Comparison of ENCODE assay signal across 10 mouse cellular contexts in genomic region chrX:73484076-73484475, GRCm38 (mm10). TPM values are rescaled to one million over a fixed set of nuclear protein-coding genes. Genes with fewer than 3 reads are reported as not detected.
DNase-seq lines count a peak whose midpoint lies in the region; ATAC-seq and TF ChIP-seq lines count a peak whose summit lies in the region.
"Had no signal": no experiment of that assay in that cellular context is flagged by ENCODE, and none has a peak within 500 bp of the region (broad histone marks: within the 10 kb centered on the region; RNA-seq: fewer than 3 reads in every experiment).

No protein-coding gene starts in this region.

- H3K4me2 ChIP-seq in heart, embryonic 11.5 days, result peak overlapping the region; percentile 56
- H3K4me2 ChIP-seq in embryonic facial prominence, embryonic 13.5 days, result peak overlapping the region; percentile 69
- H3K4me2 ChIP-seq in hindbrain, postnatal 0 days (ENCODE audit: low read depth, low read length), result peak overlapping the region; percentile 11; the same call in 1 of the 2 replicates
- no peak overlapping the region for H3K4me2 ChIP-seq in midbrain, embryonic 16.5 days (ENCODE audit: low read length)

- no peaks in the 10 kb centered on the region for H3K4me1 ChIP-seq in heart, embryonic 11.5 days (ENCODE audit: control insufficient read depth, insufficient read depth, low read length)
- peaks cover 52% of the 10 kb centered on the region for H3K4me1 ChIP-seq in embryonic facial prominence, embryonic 13.5 days
- no peaks in the 10 kb centered on the region for H3K4me1 ChIP-seq in hindbrain, postnatal 0 days (ENCODE audit: insufficient read depth, low read length)
- no peaks in the 10 kb centered on the region for H3K4me1 ChIP-seq in midbrain, embryonic 16.5 days (ENCODE audit: control insufficient read depth, insufficient read depth, low read length)

- intact Hi-C loops in heart, postnatal 36 days (cut with DNase I), result no loop called here

- peaks cover 25% of the 10 kb centered on the region for H3K27me3 ChIP-seq in heart, embryonic 11.5 days (ENCODE audit: control insufficient read depth, insufficient read depth, low read length)
- peaks cover 5% of the 10 kb centered on the region for H3K27me3 ChIP-seq in embryonic facial prominence, embryonic 13.5 days
- no peaks in the 10 kb centered on the region for H3K27me3 ChIP-seq in hindbrain, postnatal 0 days (ENCODE audit: insufficient read depth, low read length)
- H3K27me3 ChIP-seq in midbrain, embryonic 16.5 days (ENCODE audit: control insufficient read depth, insufficient read depth, low read depth, low read length), result no peaks in the 10 kb centered on the region

- no peaks in the 10 kb centered on the region for H3K36me3 ChIP-seq in heart, embryonic 11.5 days (ENCODE audit: control insufficient read depth, insufficient read depth, low read length)
- H3K36me3 ChIP-seq in embryonic facial prominence, embryonic 13.5 days, result peaks cover 4% of the 10 kb centered on the region; the same call in 1 of the 2 replicates
- no peaks in the 10 kb centered on the region for H3K36me3 ChIP-seq in hindbrain, postnatal 0 days (ENCODE audit: insufficient read depth, low read length)
- H3K36me3 ChIP-seq in midbrain, embryonic 16.5 days (ENCODE audit: control insufficient read depth, insufficient read depth, low read length), result no peaks in the 10 kb centered on the region

- TF ChIP-seq CTCF in hindbrain, postnatal 0 days (IDR thresholded peaks at IDR 0.05; ENCODE audit: low read depth), result no peak
- TF ChIP-seq CTCF in layer of hippocampus, adult 2 months (conservative IDR thresholded peaks at IDR 0.05), result no peak

- ATAC-seq in heart, embryonic 11.5 days (replicated peaks; ENCODE audit: insufficient number of reproducible peaks, low FRiP score, low TSS enrichment), result no peak
- peak; percentile 38; the same call in 1 of the 2 replicates for ATAC-seq in embryonic facial prominence, embryonic 13.5 days (ENCODE audit: insufficient number of reproducible peaks, insufficient read depth, low FRiP score, low TSS enrichment, low read depth)
- ATAC-seq in hindbrain, postnatal 0 days, result no peak
- ATAC-seq in midbrain, embryonic 16.5 days, result no peak

- peak overlapping the region; percentile 36 for H3K4me3 ChIP-seq in heart, embryonic 11.5 days (ENCODE audit: low read depth, low read length)
- H3K4me3 ChIP-seq in embryonic facial prominence, embryonic 13.5 days, result peak overlapping the region; percentile 48
- no peak overlapping the region for H3K4me3 ChIP-seq in hindbrain, postnatal 0 days (ENCODE audit: low read length)
- H3K4me3 ChIP-seq in layer of hippocampus, adult 2 months, result no peak overlapping the region
- no peak overlapping the region for H3K4me3 ChIP-seq in midbrain, embryonic 16.5 days (ENCODE audit: low read depth, low read length)

- WGBS in heart, embryonic 11.5 days (ENCODE audit: insufficient replicate concordance), result 39% methylated on average over 1 of the region's 1 CpGs
- 50% methylated on average over 1 of the region's 1 CpGs for WGBS in embryonic facial prominence, embryonic 13.5 days
- WGBS in hindbrain, postnatal 0 days, result 44% methylated on average over 1 of the region's 1 CpGs
- WGBS in midbrain, embryonic 16.5 days, result 67% methylated on average over 1 of the region's 1 CpGs

- no peaks in the 10 kb centered on the region for H3K9me3 ChIP-seq in heart, embryonic 11.5 days (replicated peaks; ENCODE audit: control insufficient read depth, low read length)
- no peaks in the 10 kb centered on the region for H3K9me3 ChIP-seq in embryonic facial prominence, embryonic 13.5 days
- no peaks in the 10 kb centered on the region for H3K9me3 ChIP-seq in hindbrain, postnatal 0 days (ENCODE audit: low read length)
- no peaks in the 10 kb centered on the region for H3K9me3 ChIP-seq in midbrain, embryonic 16.5 days (replicated peaks; ENCODE audit: control insufficient read depth, low read length, poor library complexity, severe bottlenecking)

- peak overlapping the region; percentile 40 for H3K9ac ChIP-seq in heart, embryonic 11.5 days (ENCODE audit: low read depth, low read length)
- H3K9ac ChIP-seq in embryonic facial prominence, embryonic 13.5 days, result peak overlapping the region; percentile 75
- H3K9ac ChIP-seq in hindbrain, postnatal 0 days (replicated peaks; ENCODE audit: low read length), result no peak overlapping the region
- H3K9ac ChIP-seq in midbrain, embryonic 16.5 days (ENCODE audit: low read depth, low read length), result no peak overlapping the region

- H3K27ac ChIP-seq in heart, embryonic 11.5 days (ENCODE audit: low read depth, low read length), result 0 out of 2 replicates have a peak overlapping the region, but pooled peaks have one; percentile 24
- H3K27ac ChIP-seq in embryonic facial prominence, embryonic 13.5 days, result peak overlapping the region; percentile 90
- no peak overlapping the region for H3K27ac ChIP-seq in hindbrain, postnatal 0 days
- H3K27ac ChIP-seq in layer of hippocampus, adult 2 months, result no peak overlapping the region
- H3K27ac ChIP-seq in midbrain, embryonic 16.5 days (ENCODE audit: low read length), result no peak overlapping the region

- no peak for DNase-seq in heart, postnatal 36 days
- peak; percentile 14 for DNase-seq in hindbrain, postnatal 0 days (ENCODE audit: low spot score)
- peak; percentile 30 for DNase-seq in lung, postnatal 14 days
- no peak for DNase-seq in natural killer cell, adult 2 months (ENCODE audit: low spot score in 2 of 2)
- no peak for DNase-seq in layer of hippocampus, adult 2 months (ENCODE audit: low spot score in 2 of 2)

RNA-seq across cellular contexts. Expression of gene Bgn, which starts 0.7 kb away (rescaled TPM):
- polyA plus RNA-seq in heart, embryonic 11.5 days (2014; fragmentation: Nextera tagmentation; extraction: Ambion mirVana), result 59.2 and 68.0 TPM in 2 replicates
- total RNA-seq in heart, postnatal 36 days (2021), result 100 to 1,000 TPM; 229 to 253 TPM
- polyA plus RNA-seq in embryonic facial prominence, embryonic 13.5 days (2015; fragmentation: Nextera tagmentation; extraction: Ambion mirVana), result 121 and 154 TPM in 2 replicates
- total RNA-seq in hindbrain, postnatal 0 days (2014; rRNA removed), result 51.9 and 68.9 TPM in 2 replicates
- 17.9 and 23.7 TPM in 2 replicates for polyA plus RNA-seq in hindbrain, postnatal 0 days (2015; fragmentation: Nextera tagmentation; extraction: Ambion mirVana)
- total RNA-seq in layer of hippocampus, adult 2 months (2021), result 10 to 100 TPM; 15.9 to 19.3 TPM
- polyA plus RNA-seq in midbrain, embryonic 16.5 days (2015; fragmentation: Nextera tagmentation; extraction: Ambion mirVana), result 16.5 and 17.9 TPM in 2 replicates

RNA-seq across cellular contexts. Expression of gene Atp2b3, which starts 18.8 kb away (rescaled TPM):
- polyA plus RNA-seq in heart, embryonic 11.5 days (2014; fragmentation: Nextera tagmentation; extraction: Ambion mirVana), result 0.10 and 0.25 TPM in 2 replicates
- under 1 TPM in 1 of 2 experiments, not detected in 1; 0.08 TPM for total RNA-seq in heart, postnatal 36 days (2021)
- 0.24 and 0.28 TPM in 2 replicates for polyA plus RNA-seq in embryonic facial prominence, embryonic 13.5 days (2015; fragmentation: Nextera tagmentation; extraction: Ambion mirVana)
- 40.9 and 44.0 TPM in 2 replicates for total RNA-seq in hindbrain, postnatal 0 days (2014; rRNA removed)
- polyA plus RNA-seq in hindbrain, postnatal 0 days (2015; fragmentation: Nextera tagmentation; extraction: Ambion mirVana), result 8.1 and 8.2 TPM in 2 replicates
- total RNA-seq in layer of hippocampus, adult 2 months (2021), result 100 to 1,000 TPM; 156 to 158 TPM
- 7.9 and 8.0 TPM in 2 replicates for polyA plus RNA-seq in midbrain, embryonic 16.5 days (2015; fragmentation: Nextera tagmentation; extraction: Ambion mirVana)

RNA-seq across cellular contexts. Expression of gene Haus7, which starts 25.2 kb away (rescaled TPM):
- polyA plus RNA-seq in heart, embryonic 11.5 days (2014; fragmentation: Nextera tagmentation; extraction: Ambion mirVana), result 72.7 and 82.8 TPM in 2 replicates
- 1 to 10 TPM; 6.8 to 6.9 TPM for total RNA-seq in heart, postnatal 36 days (2021)
- polyA plus RNA-seq in embryonic facial prominence, embryonic 13.5 days (2015; fragmentation: Nextera tagmentation; extraction: Ambion mirVana), result 83.0 and 96.2 TPM in 2 replicates
- 22.0 and 33.5 TPM in 2 replicates for total RNA-seq in hindbrain, postnatal 0 days (2014; rRNA removed)
- 62.8 and 63.7 TPM in 2 replicates for polyA plus RNA-seq in hindbrain, postnatal 0 days (2015; fragmentation: Nextera tagmentation; extraction: Ambion mirVana)
- total RNA-seq in layer of hippocampus, adult 2 months (2021), result 10 to 100 TPM in 1 of 2 experiments, 1 to 10 TPM in 1; 8.1 to 11.1 TPM
- polyA plus RNA-seq in midbrain, embryonic 16.5 days (2015; fragmentation: Nextera tagmentation; extraction: Ambion mirVana), result 68.9 and 70.9 TPM in 2 replicates

RNA-seq across cellular contexts. Expression of gene Trex2, which starts 48.9 kb away (rescaled TPM):
- polyA plus RNA-seq in heart, embryonic 11.5 days (2014; fragmentation: Nextera tagmentation; extraction: Ambion mirVana), result not detected in 2 replicates
- total RNA-seq in heart, postnatal 36 days (2021), result not detected
- 0.55 TPM in 1 of 2 replicates, not detected in the other for polyA plus RNA-seq in embryonic facial prominence, embryonic 13.5 days (2015; fragmentation: Nextera tagmentation; extraction: Ambion mirVana)
- not detected in 2 replicates for total RNA-seq in hindbrain, postnatal 0 days (2014; rRNA removed)
- polyA plus RNA-seq in hindbrain, postnatal 0 days (2015; fragmentation: Nextera tagmentation; extraction: Ambion mirVana), result not detected in 2 replicates
- total RNA-seq in layer of hippocampus, adult 2 months (2021), result not detected
- polyA plus RNA-seq in midbrain, embryonic 16.5 days (2015; fragmentation: Nextera tagmentation; extraction: Ambion mirVana), result not detected in 2 replicates
- total RNA-seq: gastrocnemius, adult 8-10 months; left cerebral cortex, adult 8-10 months had no signal

Comparison
In these comparisons a context has a peak if more than half of its experiments do, and no peak if none do; other contexts are left out.
1. H3K27ac ChIP-seq: peak in heart, embryonic 11.5 days (single experiment) and embryonic facial prominence, embryonic 13.5 days (single experiment); none in hindbrain, postnatal 0 days (single experiment), layer of hippocampus, adult 2 months (single experiment) and midbrain, embryonic 16.5 days (single experiment).
2. H3K4me3 ChIP-seq: peak in heart, embryonic 11.5 days (single experiment) and embryonic facial prominence, embryonic 13.5 days (single experiment); none in hindbrain, postnatal 0 days (single experiment), layer of hippocampus, adult 2 months (single experiment) and midbrain, embryonic 16.5 days (single experiment).
3. H3K9ac ChIP-seq: peak in heart, embryonic 11.5 days (single experiment) and embryonic facial prominence, embryonic 13.5 days (single experiment); none in hindbrain, postnatal 0 days (single experiment) and midbrain, embryonic 16.5 days (single experiment).
4. DNase-seq: peak in hindbrain, postnatal 0 days (single experiment) and lung, postnatal 14 days (single experiment); none in heart, postnatal 36 days (0 of 2), natural killer cell, adult 2 months (0 of 2) and layer of hippocampus, adult 2 months (0 of 2).